Mouse (Mus musculus): ENCODE data around the gene Mboat7. TPM values are rescaled to one million over a fixed set of nuclear protein-coding genes. Genes with fewer than 3 reads are reported as not detected.
"Not testable (repeated sequence)": the region's sequence is repeated elsewhere in the genome, so short reads cannot be mapped to it uniquely, and the experiment has no call there.

Mboat7 gene
- 37.9 and 42.6 TPM in 2 replicates for polyA plus RNA-seq (2016; fragmentation: Nextera tagmentation; extraction: Ambion mirVana)

- H3K27ac ChIP-seq (replicated peaks) = peak within 1 kb of the TSS; percentile 91
- no peaks in the 10 kb centered on the region for H3K27me3 ChIP-seq
- peak; percentile 91 for ATAC-seq (ENCODE audit: low FRiP score, low read depth)
- peaks cover 28% of the 10 kb centered on the region for H3K4me1 ChIP-seq
- peaks cover 14% of the 10 kb centered on the region for H3K36me3 ChIP-seq
- under 1% methylated on average over 55 of the region's 55 CpGs for WGBS
- H3K4me3 ChIP-seq = peak within 1 kb of the TSS; percentile 60
- H3K9ac ChIP-seq (replicated peaks) = peak within 1 kb of the TSS; percentile 82
- peak within 1 kb of the TSS; percentile 85 for H3K4me2 ChIP-seq (replicated peaks)
- H3K9me3 ChIP-seq = no peaks in the 10 kb centered on the region
Measured at GRCm38 (mm10) chr7:3692987-3693808, at the start of gene Mboat7. Mboat7 (minus strand) TSS chr7:3693523.

DNA sequence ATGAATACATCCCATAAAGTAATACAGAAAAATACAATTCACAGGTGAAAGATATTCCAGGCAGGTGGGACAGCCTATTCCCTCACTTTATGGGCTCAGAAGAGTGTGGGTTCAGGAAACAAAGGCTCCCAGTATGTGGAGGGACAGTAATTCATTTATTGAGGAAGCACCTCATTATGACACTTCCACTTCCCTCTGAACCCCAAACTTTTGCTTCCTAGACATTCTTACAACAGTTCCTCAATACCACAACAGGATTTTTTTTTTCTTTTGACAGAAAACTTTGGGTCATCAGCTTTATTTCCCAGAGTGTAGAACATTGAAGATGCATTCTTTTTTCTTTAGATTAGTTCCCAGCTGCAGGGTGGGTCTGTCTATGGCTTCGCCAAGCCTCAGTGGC is 39.4 kb upstream of the Mboat7 start:
- not testable (repeated sequence) for ATAC-seq (ENCODE audit: low FRiP score, low read depth); H3K4me3 ChIP-seq; H3K4me2 ChIP-seq (replicated peaks); H3K4me1 ChIP-seq; H3K9me3 ChIP-seq; H3K36me3 ChIP-seq; H3K27me3 ChIP-seq; H3K27ac ChIP-seq (replicated peaks); H3K9ac ChIP-seq (replicated peaks)
- WGBS = no CpG with 5 or more reads among the region's 1 CpGs

DNA sequence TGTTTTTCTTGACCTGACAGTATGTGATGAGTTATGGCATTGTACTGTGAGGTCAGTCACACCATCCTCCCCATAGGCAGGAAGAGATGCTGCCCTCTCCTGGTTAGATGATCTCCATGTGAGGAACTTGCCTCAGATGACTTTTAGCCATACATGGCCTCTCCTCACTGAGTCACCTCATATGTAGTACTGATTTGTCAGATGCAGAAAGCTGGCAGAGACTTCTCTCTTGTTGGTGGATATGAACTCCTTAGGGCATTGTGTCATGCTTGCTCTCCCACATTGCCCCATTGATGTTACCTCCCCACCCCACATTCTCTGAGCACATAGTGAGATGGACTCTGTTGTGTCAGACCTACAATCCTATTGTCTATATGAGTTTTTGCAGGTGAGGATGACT is 32.1 kb upstream of the Mboat7 start:
- not testable (repeated sequence) for H3K4me3 ChIP-seq; H3K27ac ChIP-seq (replicated peaks); H3K27me3 ChIP-seq; H3K36me3 ChIP-seq; H3K9me3 ChIP-seq; H3K9ac ChIP-seq (replicated peaks); H3K4me2 ChIP-seq (replicated peaks); H3K4me1 ChIP-seq; ATAC-seq (ENCODE audit: low FRiP score, low read depth)

- H3K9me3 ChIP-seq; ATAC-seq (ENCODE audit: low FRiP score, low read depth); H3K4me3 ChIP-seq; H3K4me2 ChIP-seq (replicated peaks); H3K9ac ChIP-seq (replicated peaks); H3K27me3 ChIP-seq; H3K27ac ChIP-seq (replicated peaks); H3K4me1 ChIP-seq; H3K36me3 ChIP-seq: not testable (repeated sequence)
- 67% methylated on average over 1 of the region's 3 CpGs for WGBS
Measured at GRCm38 (mm10) chr7:3720268-3720667, 26.9 kb upstream of the Mboat7 start, which contains the start of gene Pirb. Pirb (minus strand) TSS chr7:3720391.

GRCm38 (mm10) chr7:3715249-3715648 is 21.9 kb upstream of the Mboat7 start:
- Histone ChIP-seq H3K27ac (replicated peaks) (no peak overlapping the region), H3K36me3 (no peaks in the 10 kb centered on the region), H3K4me2 (replicated peaks) (no peak overlapping the region), H3K9ac (replicated peaks) (no peak overlapping the region), H3K27me3 (no peaks in the 10 kb centered on the region), H3K4me3 (no peak overlapping the region), H3K4me1 (no peaks in the 10 kb centered on the region), H3K9me3 (no peaks in the 10 kb centered on the region)
- WGBS = 78% methylated on average over 1 of the region's 1 CpGs
- no peak for ATAC-seq (ENCODE audit: low FRiP score, low read depth)

- 46% methylated on average over 5 of the region's 5 CpGs for WGBS
- no peaks in the 10 kb centered on the region for H3K27me3 ChIP-seq
- no peak for ATAC-seq (ENCODE audit: low FRiP score, low read depth)
Measured at GRCm38 (mm10) chr7:3712264-3712942, 19.1 kb upstream of the Mboat7 start.

GRCm38 (mm10) chr7:3709000-3709399 is 15.7 kb upstream of the Mboat7 start:
- Histone ChIP-seq H3K27me3 (no peaks in the 10 kb centered on the region), H3K9me3 (no peaks in the 10 kb centered on the region), H3K9ac (replicated peaks) (no peak overlapping the region), H3K4me2 (replicated peaks) (no peak overlapping the region), H3K27ac (replicated peaks) (no peak overlapping the region), H3K4me3 (no peak overlapping the region), H3K36me3 (peaks cover 24% of the 10 kb centered on the region), H3K4me1 (peaks cover 22% of the 10 kb centered on the region)
- WGBS = 82% methylated on average over 1 of the region's 1 CpGs
- no peak for ATAC-seq (ENCODE audit: low FRiP score, low read depth)

More at GRCm38 (mm10) chr7:3712264-3712942, 19.1 kb upstream of the Mboat7 start:
- Histone ChIP-seq H3K9me3 (no peaks in the 10 kb centered on the region), H3K4me3 (no peak overlapping the region), H3K4me2 (replicated peaks) (no peak overlapping the region), H3K27ac (replicated peaks) (no peak overlapping the region), H3K4me1 (no peaks in the 10 kb centered on the region), H3K9ac (replicated peaks) (no peak overlapping the region), H3K36me3 (peaks cover 8% of the 10 kb centered on the region)

GRCm38 (mm10) chr7:3708447-3708980 is 15.2 kb upstream of the Mboat7 start:
- not testable (repeated sequence) for H3K9ac ChIP-seq (replicated peaks); ATAC-seq (ENCODE audit: low FRiP score, low read depth); H3K4me2 ChIP-seq (replicated peaks); H3K4me3 ChIP-seq; H3K27ac ChIP-seq (replicated peaks); H3K27me3 ChIP-seq; H3K9me3 ChIP-seq
- Histone ChIP-seq H3K36me3 (peaks cover 24% of the 10 kb centered on the region), H3K4me1 (peaks cover 22% of the 10 kb centered on the region)
- WGBS = 38% methylated on average over 5 of the region's 5 CpGs

GRCm38 (mm10) chr7:3707568-3708413 is 14.5 kb upstream of the Mboat7 start:
- WGBS = 22% methylated on average over 7 of the region's 7 CpGs
- ATAC-seq (ENCODE audit: low FRiP score, low read depth) = no peak
- Histone ChIP-seq H3K4me2 (replicated peaks) (no peak overlapping the region), H3K9ac (replicated peaks) (no peak overlapping the region), H3K4me1 (peaks cover 22% of the 10 kb centered on the region), H3K27me3 (no peaks in the 10 kb centered on the region), H3K4me3 (no peak overlapping the region), H3K9me3 (no peaks in the 10 kb centered on the region), H3K36me3 (peaks cover 24% of the 10 kb centered on the region), H3K27ac (replicated peaks) (no peak overlapping the region)

DNA sequence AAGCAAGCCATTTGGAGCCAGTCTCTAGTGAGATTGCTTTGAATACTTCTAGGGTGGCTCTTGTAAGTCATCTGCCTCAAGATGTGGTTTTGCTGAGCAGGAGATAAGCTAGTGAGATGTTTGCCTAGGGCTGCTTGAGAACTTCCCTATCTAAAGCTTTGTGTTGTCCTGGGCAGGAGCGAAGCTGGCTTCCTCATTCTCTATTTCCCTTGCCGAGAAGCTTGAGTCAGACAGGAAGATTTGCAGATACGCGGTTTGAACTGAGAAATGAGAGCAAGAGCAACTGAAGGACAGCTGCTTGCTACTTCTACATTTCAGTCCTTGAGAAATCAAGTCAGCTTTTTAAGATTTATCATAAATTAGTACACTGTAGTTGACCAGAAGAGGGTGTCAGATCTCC is 13.7 kb upstream of the Mboat7 start:
- 76% methylated on average over 4 of the region's 4 CpGs for WGBS
- no peak for ATAC-seq (ENCODE audit: low FRiP score, low read depth)
- no peak overlapping the region for H3K9ac ChIP-seq (replicated peaks)
- H3K27me3 ChIP-seq = no peaks in the 10 kb centered on the region
- 0 out of 2 replicates have a peak overlapping the region, but pooled peaks have one; percentile 20 for H3K27ac ChIP-seq (replicated peaks)
- H3K36me3 ChIP-seq = peaks cover 24% of the 10 kb centered on the region
- no peaks in the 10 kb centered on the region for H3K9me3 ChIP-seq
- H3K4me3 ChIP-seq = no peak overlapping the region
- 0 out of 2 replicates have a peak overlapping the region, but pooled peaks have one; percentile 1 for H3K4me2 ChIP-seq (replicated peaks)
- peaks cover 22% of the 10 kb centered on the region for H3K4me1 ChIP-seq

GRCm38 (mm10) chr7:3706343-3706934 is 13.1 kb upstream of the Mboat7 start:
- Histone ChIP-seq H3K36me3 (peaks cover 24% of the 10 kb centered on the region), H3K4me1 (peaks cover 22% of the 10 kb centered on the region), H3K4me3 (peak overlapping the region; percentile 89), H3K9me3 (no peaks in the 10 kb centered on the region), H3K27me3 (no peaks in the 10 kb centered on the region), H3K4me2 (replicated peaks) (peak overlapping the region; percentile 95), H3K27ac (replicated peaks) (no peak overlapping the region), H3K9ac (replicated peaks) (peak overlapping the region; percentile 91; the same call in 1 of the 2 replicates)
- no peak for ATAC-seq (ENCODE audit: low FRiP score, low read depth)
- 62% methylated on average over 11 of the region's 11 CpGs for WGBS

Data from midbrain, embryonic 12.5 days (tissue).